Mouse (Mus musculus): ENCODE results near the gene Hist1h2be. TPM values are rescaled to one million over a fixed set of nuclear protein-coding genes. Genes with fewer than 3 reads are reported as not detected.
"Not testable (repeated sequence)": the region's sequence is repeated elsewhere in the genome, so short reads cannot be mapped to it uniquely, and the experiment has no call there.

The Hist1h2be gene
- 2.5 and 3.0 TPM in 2 replicates for polyA plus RNA-seq (2014; fragmentation: Nextera tagmentation; extraction: Ambion mirVana)

DNA sequence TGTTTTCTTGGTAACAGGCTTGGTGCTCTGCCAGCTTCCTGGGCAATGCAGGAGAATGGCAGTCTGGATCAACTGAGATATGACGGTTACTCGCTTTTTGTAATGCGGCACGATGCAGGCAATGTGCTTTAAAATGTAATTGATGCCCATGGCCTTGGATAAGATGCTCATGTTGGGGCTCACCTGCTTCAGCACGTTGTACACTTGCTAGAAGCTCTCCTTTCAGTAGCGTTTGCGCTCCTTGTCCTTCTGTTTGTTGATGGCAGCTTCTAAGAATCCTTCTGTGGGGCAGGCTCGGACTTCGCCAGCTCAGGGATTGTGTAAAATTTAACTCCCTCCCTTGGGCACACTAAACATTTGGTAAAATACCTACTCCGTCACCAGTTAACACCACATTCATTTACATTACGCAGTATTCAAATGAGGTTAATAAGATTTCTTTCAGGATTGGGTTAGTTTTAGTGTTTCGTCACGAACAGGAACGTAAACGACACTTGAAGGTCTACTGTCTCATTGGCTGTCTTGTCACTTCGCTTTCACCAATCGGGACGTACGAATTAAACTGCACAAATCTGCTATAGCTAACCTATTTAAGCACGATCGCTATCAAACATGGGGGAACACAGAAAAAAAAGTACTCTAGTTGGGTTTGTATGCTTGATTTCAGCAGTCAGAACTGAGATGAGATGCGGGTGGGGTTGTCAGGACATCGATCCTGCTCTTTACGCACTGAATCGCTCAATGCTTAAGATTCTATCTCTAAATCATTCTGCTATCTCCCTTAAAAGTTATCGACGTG, at the start of gene Hist1h2be:
Gene Hist1h2be, minus strand, starts transcription at position 392 of the 799 bp plus-strand sequence.
- H3K4me3 ChIP-seq (ENCODE audit: low read depth, low read length) = peak within 1 kb of the TSS; percentile 55
- TF ChIP-seq CTCF (IDR thresholded peaks at IDR 0.05; ENCODE audit: low read depth) = no peak
- H3K27me3 ChIP-seq (ENCODE audit: insufficient read depth, low read length) = no peaks in the 10 kb centered on the region
- H3K36me3 ChIP-seq (ENCODE audit: insufficient read depth) = no peaks in the 10 kb centered on the region
- under 1% methylated on average over 27 of the region's 27 CpGs for WGBS
- peak; percentile 88 for ATAC-seq (ENCODE audit: insufficient read depth)
- H3K4me1 ChIP-seq (ENCODE audit: insufficient read depth) = peaks cover 4% of the 10 kb centered on the region; the same call in 1 of the 2 replicates
- DNase-seq = peak; percentile 95
- no peaks in the 10 kb centered on the region for H3K9me3 ChIP-seq (ENCODE audit: low read depth, low read length)
- peak within 1 kb of the TSS; percentile 88 for H3K9ac ChIP-seq
- H3K27ac ChIP-seq (ENCODE audit: low read depth) = peak within 1 kb of the TSS; percentile 98
- peak within 1 kb of the TSS; percentile 69 for H3K4me2 ChIP-seq

GRCm38 (mm10) chr13:23662536-23662935, 41.6 kb upstream of the Hist1h2be start:
- peak; percentile 9 for DNase-seq

DNA sequence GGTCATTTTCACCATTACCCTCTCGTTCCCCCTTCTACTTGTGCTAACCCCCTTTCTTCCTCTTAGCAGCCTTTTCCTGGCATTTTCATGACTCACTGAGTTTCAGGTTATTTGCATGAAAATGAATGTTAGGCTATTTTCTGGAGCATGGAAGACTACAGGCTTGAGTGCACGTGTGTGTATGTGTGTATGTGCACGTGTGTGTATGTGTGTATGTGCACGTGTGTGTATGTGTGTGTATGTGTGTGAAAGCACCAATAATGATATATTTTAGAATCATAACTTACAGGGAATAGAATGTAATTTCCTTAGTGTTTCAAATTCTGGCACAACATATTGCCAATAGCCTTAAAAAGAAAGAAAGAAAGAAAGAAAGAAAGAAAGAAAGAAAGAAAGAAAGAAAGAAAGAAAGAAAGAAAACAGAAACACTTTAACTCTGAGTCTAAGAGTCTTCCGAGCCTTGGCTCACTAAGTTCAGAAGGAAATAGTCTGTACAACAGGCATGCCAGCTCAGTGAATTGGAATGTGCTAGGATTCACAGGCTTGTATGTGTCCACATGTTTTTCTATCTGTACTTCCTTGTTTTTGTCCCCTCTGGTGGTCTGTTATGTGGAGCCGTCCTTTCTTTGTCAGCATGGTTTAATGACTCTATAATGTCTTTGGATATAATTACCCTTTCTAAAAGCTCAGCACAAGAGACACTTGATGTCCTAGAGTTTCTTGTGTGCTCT, 38.9 kb upstream of the Hist1h2be start:
- Histone ChIP-seq H3K27ac (ENCODE audit: low read depth) (no peak overlapping the region), H3K4me1 (ENCODE audit: insufficient read depth) (no peaks in the 10 kb centered on the region), H3K4me2 (no peak overlapping the region), H3K4me3 (ENCODE audit: low read depth, low read length) (no peak overlapping the region), H3K27me3 (ENCODE audit: insufficient read depth, low read length) (no peaks in the 10 kb centered on the region), H3K36me3 (ENCODE audit: insufficient read depth) (no peaks in the 10 kb centered on the region), H3K9ac (no peak overlapping the region), H3K9me3 (ENCODE audit: low read depth, low read length) (no peaks in the 10 kb centered on the region)
- no peak for ATAC-seq (ENCODE audit: insufficient read depth)
- WGBS = 62% methylated on average over 6 of the region's 6 CpGs
- TF ChIP-seq CTCF (IDR thresholded peaks at IDR 0.05; ENCODE audit: low read depth) = no peak
- no peak for DNase-seq

More at GRCm38 (mm10) chr13:23662536-23662935, 41.6 kb upstream of the Hist1h2be start:
- Histone ChIP-seq H3K9ac (no peak overlapping the region), H3K27ac (ENCODE audit: low read depth) (no peak overlapping the region), H3K4me3 (ENCODE audit: low read depth, low read length) (no peak overlapping the region), H3K9me3 (ENCODE audit: low read depth, low read length) (no peaks in the 10 kb centered on the region), H3K4me1 (ENCODE audit: insufficient read depth) (no peaks in the 10 kb centered on the region), H3K36me3 (ENCODE audit: insufficient read depth) (no peaks in the 10 kb centered on the region), H3K27me3 (ENCODE audit: insufficient read depth, low read length) (no peaks in the 10 kb centered on the region), H3K4me2 (no peak overlapping the region)
- no peak for TF ChIP-seq CTCF (IDR thresholded peaks at IDR 0.05; ENCODE audit: low read depth)
- WGBS = 51% methylated on average over 3 of the region's 3 CpGs
- no peak for ATAC-seq (ENCODE audit: insufficient read depth)

- peak; percentile 58 for TF ChIP-seq CTCF (IDR thresholded peaks at IDR 0.05; ENCODE audit: low read depth)
- DNase-seq = peak; percentile 52
- peak; percentile 70 for ATAC-seq (ENCODE audit: insufficient read depth)
- Histone ChIP-seq H3K4me3 (ENCODE audit: low read depth, low read length) (no peak overlapping the region), H3K4me1 (ENCODE audit: insufficient read depth) (no peaks in the 10 kb centered on the region), H3K36me3 (ENCODE audit: insufficient read depth) (no peaks in the 10 kb centered on the region), H3K4me2 (no peak overlapping the region), H3K27ac (ENCODE audit: low read depth) (no peak overlapping the region), H3K9ac (no peak overlapping the region), H3K9me3 (ENCODE audit: low read depth, low read length) (no peaks in the 10 kb centered on the region), H3K27me3 (ENCODE audit: insufficient read depth, low read length) (no peaks in the 10 kb centered on the region)
- 29% methylated on average over 1 of the region's 1 CpGs for WGBS
Observed at GRCm38 (mm10) chr13:23630653-23631052, 9.7 kb upstream of the Hist1h2be start.

GRCm38 (mm10) chr13:23622861-23623450, 2.0 kb upstream of the Hist1h2be start:
- peak overlapping the region; percentile 69 for H3K4me2 ChIP-seq
- H3K27me3 ChIP-seq (ENCODE audit: insufficient read depth, low read length) = no peaks in the 10 kb centered on the region
- peak overlapping the region; percentile 88 for H3K9ac ChIP-seq
- peaks cover 4% of the 10 kb centered on the region; the same call in 1 of the 2 replicates for H3K4me1 ChIP-seq (ENCODE audit: insufficient read depth)
- no peak for TF ChIP-seq CTCF (IDR thresholded peaks at IDR 0.05; ENCODE audit: low read depth)
- no peaks in the 10 kb centered on the region for H3K9me3 ChIP-seq (ENCODE audit: low read depth, low read length)
- ATAC-seq (ENCODE audit: insufficient read depth) (no peak), DNase-seq (peak; percentile 67)
- H3K27ac ChIP-seq (ENCODE audit: low read depth) = peak overlapping the region; percentile 98
- WGBS = 23% methylated on average over 7 of the region's 7 CpGs
- H3K36me3 ChIP-seq (ENCODE audit: insufficient read depth) = no peaks in the 10 kb centered on the region
- H3K4me3 ChIP-seq (ENCODE audit: low read depth, low read length) = peak overlapping the region; percentile 55

DNA sequence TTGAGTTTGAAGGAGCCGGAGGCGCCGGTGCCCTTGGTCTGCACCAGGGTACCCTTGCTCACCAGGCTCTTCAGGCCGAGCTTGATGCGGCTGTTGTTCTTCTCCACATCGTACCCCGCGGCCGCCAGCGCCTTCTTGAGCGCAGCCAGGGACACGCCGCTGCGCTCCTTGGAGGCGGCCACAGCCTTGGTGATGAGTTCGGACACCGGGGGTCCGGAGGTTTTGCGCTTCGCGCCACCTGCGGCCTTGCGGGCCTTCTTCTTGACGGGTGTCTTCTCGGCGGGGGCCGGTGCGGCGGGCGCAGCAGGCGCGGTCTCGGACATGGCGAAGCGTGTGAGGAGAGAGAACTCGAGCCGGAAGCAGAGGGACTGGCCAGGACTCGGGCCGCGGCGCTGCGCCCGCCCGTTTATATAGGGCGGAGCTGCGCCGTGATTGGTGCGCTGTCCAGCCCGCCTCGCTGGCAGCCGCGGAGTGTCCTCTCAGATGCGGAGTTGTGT, 1.3 kb upstream of the Hist1h2be start, which contains the start of gene Hist1h1e:
Gene Hist1h1e, minus strand, starts transcription at position 384 of the 497 bp plus-strand sequence.
- WGBS = 0% methylated on average over 53 of the region's 53 CpGs

More for the DNA sequence above, 1.3 kb upstream of the Hist1h2be start, which contains the start of gene Hist1h1e:
- peak within 1 kb of the TSS; percentile 55 for H3K4me3 ChIP-seq (ENCODE audit: low read depth, low read length)
- ATAC-seq (ENCODE audit: insufficient read depth) = peak; percentile 91
- H3K9ac ChIP-seq = peak within 1 kb of the TSS; percentile 88
- peak; percentile 96 for DNase-seq
- not testable (repeated sequence) for H3K4me1 ChIP-seq (ENCODE audit: insufficient read depth); H3K27me3 ChIP-seq (ENCODE audit: insufficient read depth, low read length); H3K36me3 ChIP-seq (ENCODE audit: insufficient read depth); H3K9me3 ChIP-seq (ENCODE audit: low read depth, low read length)
- peak within 1 kb of the TSS; percentile 69 for H3K4me2 ChIP-seq
- H3K27ac ChIP-seq (ENCODE audit: low read depth) = peak within 1 kb of the TSS; percentile 98

All from lung, embryonic 14.5 days (tissue).